Mouse (Mus musculus): ENCODE results near the gene Sfxn3.
"Not testable (repeated sequence)": the region's sequence is repeated elsewhere in the genome, so short reads cannot be mapped to it uniquely, and the experiment has no call there.

Gene Sfxn3

GRCm38 (mm10) chr19:45020348-45020747 lies 27.0 kb upstream of the Sfxn3 start:
- no peak for DNase-seq

GRCm38 (mm10) chr19:45021362-45021761 lies 25.9 kb upstream of the Sfxn3 start:
- no peak for DNase-seq

GRCm38 (mm10) chr19:45023993-45024392 lies 23.3 kb upstream of the Sfxn3 start:
- DNase-seq = no peak

GRCm38 (mm10) chr19:45024775-45025174 lies 22.5 kb upstream of the Sfxn3 start:
- DNase-seq = no peak

- no peak for DNase-seq
Observed at GRCm38 (mm10) chr19:45025937-45026568, 21.2 kb upstream of the Sfxn3 start.

- DNase-seq = no peak
Observed at GRCm38 (mm10) chr19:45026958-45027670, 20.2 kb upstream of the Sfxn3 start.

GRCm38 (mm10) chr19:45027848-45028247 lies 19.5 kb upstream of the Sfxn3 start:
- DNase-seq = no peak

GRCm38 (mm10) chr19:45028746-45029145 lies 18.6 kb upstream of the Sfxn3 start:
- DNase-seq = no peak

GRCm38 (mm10) chr19:45029571-45029970 lies 17.7 kb upstream of the Sfxn3 start:
- no peak for DNase-seq

- DNase-seq = peak; percentile 68
Observed at GRCm38 (mm10) chr19:45030111-45030510, 17.2 kb upstream of the Sfxn3 start.

GRCm38 (mm10) chr19:45030746-45031693 lies 16.3 kb upstream of the Sfxn3 start:
- peak; percentile 81 for DNase-seq

GRCm38 (mm10) chr19:45031780-45032179 lies 15.5 kb upstream of the Sfxn3 start:
- peak; percentile 69 for DNase-seq

GRCm38 (mm10) chr19:45032570-45033332 lies 14.6 kb upstream of the Sfxn3 start:
- DNase-seq = no peak

- DNase-seq = peak; percentile 63
Observed at GRCm38 (mm10) chr19:45036867-45037266, 10.4 kb upstream of the Sfxn3 start.

GRCm38 (mm10) chr19:45038198-45038597 lies 9.1 kb upstream of the Sfxn3 start:
- DNase-seq = not testable (repeated sequence)

GRCm38 (mm10) chr19:45040214-45040613 lies 7.1 kb upstream of the Sfxn3 start:
- DNase-seq = no peak

GRCm38 (mm10) chr19:45044389-45044927 lies 2.8 kb upstream of the Sfxn3 start:
- DNase-seq = no peak

- DNase-seq = no peak
Observed at GRCm38 (mm10) chr19:45045236-45045635, 2.1 kb upstream of the Sfxn3 start.

GRCm38 (mm10) chr19:45045651-45046050 lies 1.7 kb upstream of the Sfxn3 start, which contains the start of gene Pdzd7:
TSS of gene Pdzd7 (minus strand) at chr19:45045717.
- no peak for DNase-seq

- DNase-seq = peak; percentile 88
Observed at GRCm38 (mm10) chr19:45046523-45047321, 581 bp upstream of the Sfxn3 start.

GRCm38 (mm10) chr19:45047935-45048643 lies 786 bp downstream of the Sfxn3 start:
- peak; percentile 47 for DNase-seq

Measured in right cerebral cortex, postnatal 4 days (tissue).